Mouse (Mus musculus) embryonic fibroblast, embryonic 13.5 days (primary cell): Measurements from ENCODE around the gene Gm45337. TPM values are rescaled to one million over a fixed set of nuclear protein-coding genes. Genes with fewer than 3 reads are reported as not detected.

Experiments used
- H3K27ac ChIP-seq: 2 replicates; pipeline ENCODE4 v1.5.1; 2012; ENCODE audit warnings: low read length, control low read depth, inconsistent platforms; ENCODE audit not compliant: insufficient read depth
- H3K4me1 ChIP-seq: 2 replicates; pipeline ENCODE4 v1.6.1; 2011; ENCODE audit warnings: low read length; ENCODE audit not compliant: control insufficient read depth, insufficient read depth
- H3K4me3 ChIP-seq: 2 replicates; pipeline ENCODE4 v1.5.1; 2011; ENCODE audit warnings: mild to moderate bottlenecking, control low read depth, low read length; ENCODE audit not compliant: insufficient read depth
- CTCF ChIP-seq: IDR thresholded peaks from 2 replicates; pipeline ENCODE4 v1.5.1; 2011; ENCODE audit warnings: mild to moderate bottlenecking, control low read depth, low read length, moderate library complexity, borderline replicate concordance; ENCODE audit not compliant: insufficient read depth
- POLR2A ChIP-seq: IDR thresholded peaks from 2 replicates; pipeline ENCODE4 v1.6.1; 2011; ENCODE audit warnings: low read depth, mild to moderate bottlenecking, control low read depth, low read length, moderate library complexity
- polyA plus RNA-seq: library from polyadenylated mRNA; stranded (reverse); fragments of >200 nt; gene quantifications from 2 replicates; pipeline ENCODE4 v1.2.4, GENCODE M21; 2011; ENCODE audit warnings: low read depth; ENCODE audit not compliant: missing spikeins, insufficient read length

Gene Gm45337
- polyA plus RNA-seq, 1 experiment = not detected

- Histone ChIP-seq H3K4me1 (no peaks in the 10 kb centered on the region), H3K27ac (no peak overlapping the region), H3K4me3 (no peak overlapping the region)
- TF ChIP-seq CTCF = peak; percentile 34; the same call in 1 of the 2 replicates
- TF ChIP-seq POLR2A = no peak
Measured at GRCm38 (mm10) chr7:142119632-142120031, 24.8 kb downstream of the Gm45337 start.

GRCm38 (mm10) chr7:142104747-142105146, 39.7 kb downstream of the Gm45337 start:
- TF ChIP-seq CTCF = no peak
- TF ChIP-seq POLR2A = no peak
- Histone ChIP-seq H3K4me1 (no peaks in the 10 kb centered on the region), H3K27ac (no peak overlapping the region)

GRCm38 (mm10) chr7:142097776-142098175, 46.6 kb downstream of the Gm45337 start:
- TF ChIP-seq CTCF (peak; percentile 100), POLR2A (no peak)
- Histone ChIP-seq H3K27ac (no peak overlapping the region), H3K4me1 (peaks cover 6% of the 10 kb centered on the region), H3K4me3 (no peak overlapping the region)

More at GRCm38 (mm10) chr7:142104747-142105146, 39.7 kb downstream of the Gm45337 start:
- no peak overlapping the region for H3K4me3 ChIP-seq

- Histone ChIP-seq H3K27ac (no peak overlapping the region), H3K4me3 (no peak overlapping the region), H3K4me1 (peaks cover 6% of the 10 kb centered on the region)
- no peak for TF ChIP-seq POLR2A
- no peak for TF ChIP-seq CTCF
Measured at GRCm38 (mm10) chr7:142096701-142097100, 47.7 kb downstream of the Gm45337 start.

- Histone ChIP-seq H3K4me3 (peak within 1 kb of the TSS; percentile 78), H3K27ac (no peak within 1 kb of the TSS), H3K4me1 (peaks cover 6% of the 10 kb centered on the region)
- peak; percentile 42 for TF ChIP-seq CTCF
- TF ChIP-seq POLR2A = peak; percentile 22; the same call in 1 of the 2 replicates
Measured at GRCm38 (mm10) chr7:142095183-142095931, 49.0 kb downstream of the Gm45337 start, which contains the start of gene Dusp8. TSS of gene Dusp8 (minus strand) at chr7:142095843.

GRCm38 (mm10) chr7:142094301-142095143, 49.9 kb downstream of the Gm45337 start:
- Histone ChIP-seq H3K27ac (no peak overlapping the region), H3K4me3 (peak overlapping the region; percentile 78)

GRCm38 (mm10) chr7:142093696-142094240, 50.6 kb downstream of the Gm45337 start:
- TF ChIP-seq CTCF (no peak), POLR2A (no peak)
- H3K27ac ChIP-seq = no peak overlapping the region
- peak overlapping the region; percentile 78 for H3K4me3 ChIP-seq
- peaks cover 12% of the 10 kb centered on the region for H3K4me1 ChIP-seq

More at GRCm38 (mm10) chr7:142094301-142095143, 49.9 kb downstream of the Gm45337 start:
- TF ChIP-seq POLR2A (no peak), CTCF (no peak)
- peaks cover 6% of the 10 kb centered on the region for H3K4me1 ChIP-seq

Other genes starting within 250 kb of the Gm45337 start
- 40.3 and 43.8 TPM in 2 replicates for gene Tollip, start 226.1 kb downstream of the Gm45337 start, polyA plus RNA-seq
- not detected in 2 replicates for gene Brsk2, start 194.9 kb downstream of the Gm45337 start, polyA plus RNA-seq
- 15.2 and 15.9 TPM in 2 replicates for gene Mob2, start 83.5 kb downstream of the Gm45337 start, polyA plus RNA-seq
- gene Dusp8, start 48.8 kb downstream of the Gm45337 start, polyA plus RNA-seq = 5.1 and 5.4 TPM in 2 replicates
- not detected in 2 replicates for gene Gm45618, start 23.9 kb downstream of the Gm45337 start, polyA plus RNA-seq
- gene Gm39115, start 8.6 kb downstream of the Gm45337 start, polyA plus RNA-seq = not detected in 2 replicates
- gene Gm29735, start 12.5 kb upstream of the Gm45337 start, polyA plus RNA-seq = not detected in 2 replicates
- not detected in 2 replicates for gene Gm4553, start 21.1 kb upstream of the Gm45337 start, polyA plus RNA-seq
- not detected in 2 replicates for gene Krtap5-2, start 31.4 kb upstream of the Gm45337 start, polyA plus RNA-seq
- not detected in 2 replicates for gene Gm10153, start 45.8 kb upstream of the Gm45337 start, polyA plus RNA-seq
- not detected in 2 replicates for gene Krtap5-3, start 56.8 kb upstream of the Gm45337 start, polyA plus RNA-seq
- gene Gm7579, start 67.3 kb upstream of the Gm45337 start, polyA plus RNA-seq = not detected in 2 replicates
- gene Krtap5-5, start 85.4 kb upstream of the Gm45337 start, polyA plus RNA-seq = not detected in 2 replicates
- not detected in 2 replicates for gene Gm40460, start 96.5 kb upstream of the Gm45337 start, polyA plus RNA-seq
- not detected in 2 replicates for gene Gm2431, start 113.7 kb upstream of the Gm45337 start, polyA plus RNA-seq
- gene Gm4559, start 129.8 kb upstream of the Gm45337 start, polyA plus RNA-seq = not detected in 2 replicates
- gene Krtap5-1, start 152.5 kb upstream of the Gm45337 start, polyA plus RNA-seq = not detected in 2 replicates
- not detected in 2 replicates for gene Krtap5-4, start 158.9 kb upstream of the Gm45337 start, polyA plus RNA-seq
- 6.0 and 6.5 TPM in 2 replicates for gene Ifitm10, start 229.1 kb upstream of the Gm45337 start, polyA plus RNA-seq
- not detected in 2 replicates for gene Gm49369, start 238.1 kb upstream of the Gm45337 start, polyA plus RNA-seq
- gene Ctsd, start 243.4 kb upstream of the Gm45337 start, polyA plus RNA-seq = 617 and 890 TPM in 2 replicates